ENCODE assay signal across 22 mouse cellular contexts in genomic region chr17:5185501-5185900, GRCm38 (mm10).
"Had no signal": no experiment of that assay in that cellular context is flagged by ENCODE, and none has a peak within 500 bp of the region (broad histone marks: within the 10 kb centered on the region; RNA-seq: fewer than 3 reads in every experiment).

No protein-coding gene starts in this region.

- H3K4me3 ChIP-seq: liver, embryonic 13.5 days; liver, embryonic 15.5 days; lung, embryonic 15.5 days; megakaryocyte, embryonic 14.5 days; midbrain, embryonic 13.5 days; midbrain, embryonic 15.5 days; neural tube, embryonic 12.5 days; stomach, embryonic 15.5 days had no signal

- H3K27ac ChIP-seq: liver, embryonic 13.5 days; liver, embryonic 15.5 days; lung, embryonic 15.5 days; macrophage; midbrain, embryonic 13.5 days; midbrain, embryonic 15.5 days; neural tube, embryonic 12.5 days; stomach, embryonic 15.5 days; stomach, postnatal 0 days had no signal

- H3K9ac ChIP-seq: liver, embryonic 13.5 days; liver, embryonic 15.5 days; liver, postnatal 0 days; lung, embryonic 15.5 days; midbrain, embryonic 13.5 days; midbrain, embryonic 15.5 days; neural tube, embryonic 12.5 days; stomach, embryonic 15.5 days had no signal

- DNase-seq: liver, embryonic 13.5 days; liver, postnatal 0 days; lung, adult 2 months; lung, postnatal 14 days; lung, postnatal 36 days; retina, postnatal 1 day; right cerebral cortex, adult 18-20 months; right cerebral cortex, postnatal 25 days; right cerebral cortex, postnatal 4 days; thymus, adult 2 months; thymus, postnatal 25 days; thymus, postnatal 4 days had no signal

- H3K27me3 ChIP-seq: liver, embryonic 13.5 days; liver, embryonic 15.5 days; lung, embryonic 15.5 days; megakaryocyte, embryonic 14.5 days; midbrain, embryonic 13.5 days; midbrain, embryonic 15.5 days; neural tube, embryonic 12.5 days; stomach, embryonic 15.5 days had no signal

- H3K36me3 ChIP-seq: liver, embryonic 13.5 days; liver, embryonic 15.5 days; lung, embryonic 15.5 days; midbrain, embryonic 13.5 days; midbrain, embryonic 15.5 days; neural tube, embryonic 12.5 days; stomach, embryonic 15.5 days had no signal

- H3K9me3 ChIP-seq: liver, embryonic 13.5 days; liver, embryonic 15.5 days; lung, embryonic 15.5 days; megakaryocyte, embryonic 14.5 days; midbrain, embryonic 13.5 days; midbrain, embryonic 15.5 days; neural tube, embryonic 12.5 days; stomach, embryonic 15.5 days had no signal

- H3K4me2 ChIP-seq: liver, embryonic 13.5 days; liver, embryonic 15.5 days; lung, embryonic 15.5 days; midbrain, embryonic 11.5 days; midbrain, embryonic 13.5 days; midbrain, embryonic 15.5 days; neural tube, embryonic 12.5 days; stomach, embryonic 15.5 days had no signal
